Mouse (Mus musculus) heart, embryonic 15.5 days (tissue): ENCODE data around the gene Cyp1a1. TPM values are rescaled to one million over a fixed set of nuclear protein-coding genes. Genes with fewer than 3 reads are reported as not detected.

ENCODE experiments used
- ATAC-seq: fragments of 200-750 bp; cut with Nextera tagmentation; replicated peaks from 2 replicates; pipeline ENCODE4 v1.8.0; 2017; ENCODE audit warnings: low read depth, moderate TSS enrichment; ENCODE audit not compliant: insufficient number of reproducible peaks, insufficient read depth, low FRiP score
- H3K27ac ChIP-seq: fragments of 300-500 bp; sonication (generic); 2 replicates; pipeline ENCODE4 v1.5.1; 2015; ENCODE audit warnings: mild to moderate bottlenecking, inconsistent platforms
- H3K27me3 ChIP-seq: fragments of 300-500 bp; sonication (generic); 2 replicates; pipeline ENCODE4 v1.6.1; 2015; ENCODE audit warnings: inconsistent platforms
- H3K36me3 ChIP-seq: fragments of 300-500 bp; sonication (generic); 2 replicates; pipeline ENCODE4 v1.6.1; 2015; ENCODE audit warnings: mild to moderate bottlenecking, inconsistent platforms
- H3K4me1 ChIP-seq: fragments of 300-500 bp; sonication (generic); replicated peaks from 2 replicates; pipeline ENCODE4 v1.6.1; 2015; ENCODE audit warnings: inconsistent platforms
- H3K4me2 ChIP-seq: fragments of 300-500 bp; sonication (generic); 2 replicates; pipeline ENCODE4 v1.6.1; 2015; ENCODE audit warnings: inconsistent platforms, mild to moderate bottlenecking, moderate library complexity
- H3K4me3 ChIP-seq: fragments of 300-500 bp; sonication (generic); 2 replicates; pipeline ENCODE4 v1.5.1; 2015; ENCODE audit warnings: mild to moderate bottlenecking, inconsistent platforms
- H3K9ac ChIP-seq: fragments of 300-500 bp; sonication (generic); 2 replicates; pipeline ENCODE4 v1.6.1; 2015; ENCODE audit warnings: mild to moderate bottlenecking, inconsistent platforms
- H3K9me3 ChIP-seq: fragments of 300-500 bp; sonication (generic); replicated peaks from 2 replicates; pipeline ENCODE4 v1.6.1; 2016; ENCODE audit warnings: inconsistent platforms
- WGBS: fragments of 180-500 bp; shearing (Covaris S2); methylation state at CpG from one replicate; pipeline ENCODE4 v1.1.7; 2015; ENCODE audit warnings: mixed read lengths; 5-methylcytosine and 5-hydroxymethylcytosine counted together
- polyA plus RNA-seq: library from polyadenylated mRNA; unstranded; fragments of >200 nt; fragmentation: Nextera tagmentation; extraction: Ambion mirVana; gene quantifications from 2 replicates; pipeline ENCODE4 v1.2.1, GENCODE M21; 2015

Gene Cyp1a1
- polyA plus RNA-seq, 1 experiment from 2014 or later: not detected

DNA sequence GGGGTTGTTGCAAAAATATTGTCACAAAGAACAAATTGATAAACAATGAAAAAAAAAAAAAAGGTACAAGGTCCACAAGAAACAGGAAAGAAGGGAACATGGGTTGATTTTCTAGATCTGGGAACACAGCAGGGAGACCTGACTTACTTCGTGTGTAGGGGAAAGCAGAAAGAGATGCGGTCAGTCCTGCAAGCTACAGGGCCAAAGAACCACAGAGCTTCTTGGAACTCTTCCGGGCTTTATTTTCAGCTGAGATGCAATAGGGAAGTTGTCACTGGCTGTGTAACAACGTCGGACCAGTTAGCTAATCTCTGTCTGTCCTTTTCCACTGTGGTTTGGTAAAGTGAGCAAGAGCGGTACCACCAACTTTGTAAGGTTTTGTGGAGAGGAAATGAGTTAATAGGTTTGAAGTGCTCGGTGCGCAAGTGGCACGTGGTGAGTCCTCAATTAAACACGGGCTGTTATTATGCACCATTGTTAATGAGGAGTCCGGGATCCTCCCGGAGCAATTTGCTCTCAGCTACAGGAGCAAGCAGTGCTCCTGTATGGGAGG lies 41.1 kb upstream of the Cyp1a1 start:
- Histone ChIP-seq H3K27me3 (no peaks in the 10 kb centered on the region), H3K36me3 (no peaks in the 10 kb centered on the region), H3K4me2 (no peak overlapping the region), H3K4me1 (peaks cover 36% of the 10 kb centered on the region), H3K4me3 (no peak overlapping the region), H3K27ac (peak overlapping the region; percentile 24; the same call in 1 of the 2 replicates), H3K9ac (no peak overlapping the region), H3K9me3 (no peaks in the 10 kb centered on the region)
- ATAC-seq: no peak
- 71% methylated on average over 12 of the region's 12 CpGs for WGBS

GRCm38 (mm10) chr9:57647286-57648108 lies 40.2 kb upstream of the Cyp1a1 start:
- ATAC-seq: no peak
- H3K36me3 ChIP-seq: no peaks in the 10 kb centered on the region
- peaks cover 30% of the 10 kb centered on the region for H3K4me1 ChIP-seq
- peak overlapping the region; percentile 24; the same call in 1 of the 2 replicates for H3K27ac ChIP-seq
- H3K9ac ChIP-seq: no peak overlapping the region
- no peak overlapping the region for H3K4me2 ChIP-seq
- 58% methylated on average over 4 of the region's 4 CpGs for WGBS
- H3K4me3 ChIP-seq: no peak overlapping the region
- H3K27me3 ChIP-seq: no peaks in the 10 kb centered on the region
- no peaks in the 10 kb centered on the region for H3K9me3 ChIP-seq

DNA sequence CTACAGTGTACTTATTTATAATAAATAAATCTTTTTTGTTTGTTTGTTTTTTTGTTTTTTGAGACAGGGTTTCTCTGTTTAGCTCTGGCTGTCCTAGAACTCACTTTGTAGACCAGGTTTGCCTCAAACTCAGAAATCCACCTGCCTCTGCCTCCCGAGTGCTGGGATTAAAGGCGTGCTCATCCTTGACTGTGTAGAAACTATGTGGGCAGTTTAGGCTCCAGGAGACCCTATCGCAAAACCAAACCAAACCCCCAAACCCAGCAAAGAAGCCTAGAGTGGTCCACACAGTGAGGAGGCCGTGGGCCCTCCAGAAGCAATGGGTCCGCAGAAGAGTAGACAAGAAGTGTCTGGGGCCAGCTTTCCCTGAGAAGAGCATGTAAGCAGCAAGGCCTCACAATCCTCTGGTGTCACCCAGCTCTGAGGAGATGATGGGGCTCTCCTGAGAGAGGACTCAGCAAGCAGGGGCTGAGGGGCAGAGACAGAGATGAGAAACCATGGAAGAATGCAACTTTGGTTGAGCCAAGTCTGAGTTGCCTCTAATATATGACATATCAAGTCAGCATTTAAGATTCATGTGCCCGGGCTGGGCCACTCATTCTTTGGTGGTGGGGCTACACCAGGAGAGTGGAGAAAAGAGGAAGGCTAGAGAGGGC lies 37.5 kb upstream of the Cyp1a1 start:
- H3K4me3 ChIP-seq: no peak overlapping the region
- peak overlapping the region; percentile 27; the same call in 1 of the 2 replicates for H3K27ac ChIP-seq
- H3K9me3 ChIP-seq: no peaks in the 10 kb centered on the region
- ATAC-seq: no peak
- WGBS: 80% methylated on average over 6 of the region's 6 CpGs
- H3K27me3 ChIP-seq: peaks cover 7% of the 10 kb centered on the region; the same call in 1 of the 2 replicates
- no peak overlapping the region for H3K9ac ChIP-seq
- H3K36me3 ChIP-seq: no peaks in the 10 kb centered on the region
- peaks cover 11% of the 10 kb centered on the region; the same call in 1 of the 2 replicates for H3K4me1 ChIP-seq
- H3K4me2 ChIP-seq: no peak overlapping the region

DNA sequence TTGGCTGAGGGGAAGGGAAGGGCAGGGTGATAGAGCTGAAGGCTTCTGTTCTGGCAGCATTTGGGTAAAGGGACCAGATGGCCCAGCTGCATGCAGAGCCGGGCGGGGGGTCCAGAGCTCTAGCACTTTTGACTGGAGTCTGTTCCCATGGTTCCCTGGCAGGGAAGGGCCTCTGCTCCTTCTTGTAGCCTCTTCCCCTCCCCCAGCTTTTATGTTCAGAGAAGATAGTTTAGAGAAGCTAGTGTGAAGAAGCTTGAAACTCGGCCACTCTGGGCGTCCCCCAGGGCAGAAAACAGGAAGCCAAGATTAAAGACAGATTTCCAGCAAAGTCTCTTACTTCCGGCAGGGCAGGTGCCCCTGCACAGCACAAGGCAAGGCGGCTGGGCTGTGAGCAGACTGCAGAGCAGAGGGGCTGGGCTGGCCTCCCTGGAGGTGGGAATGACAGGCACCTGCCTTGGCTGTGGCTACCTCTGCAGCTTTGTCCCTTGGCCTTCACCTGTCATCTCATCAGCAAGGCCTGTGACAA lies 36.9 kb upstream of the Cyp1a1 start:
- Histone ChIP-seq H3K4me1 (peaks cover 10% of the 10 kb centered on the region), H3K4me2 (no peak overlapping the region; the same call in 1 of the 2 replicates), H3K27ac (peak overlapping the region; percentile 27; the same call in 1 of the 2 replicates), H3K27me3 (peaks cover 7% of the 10 kb centered on the region; the same call in 1 of the 2 replicates), H3K4me3 (no peak overlapping the region), H3K36me3 (no peaks in the 10 kb centered on the region), H3K9ac (no peak overlapping the region), H3K9me3 (no peaks in the 10 kb centered on the region)
- no peak for ATAC-seq
- WGBS: 32% methylated on average over 6 of the region's 6 CpGs

- H3K4me3 ChIP-seq: no peak overlapping the region
- WGBS: 75% methylated on average over 9 of the region's 9 CpGs
- no peaks in the 10 kb centered on the region for H3K36me3 ChIP-seq
- no peaks in the 10 kb centered on the region for H3K9me3 ChIP-seq
- no peak for ATAC-seq
- H3K4me1 ChIP-seq: peaks cover 12% of the 10 kb centered on the region
- peaks cover 7% of the 10 kb centered on the region; the same call in 1 of the 2 replicates for H3K27me3 ChIP-seq
- H3K27ac ChIP-seq: no peak overlapping the region
- no peak overlapping the region for H3K4me2 ChIP-seq
- no peak overlapping the region for H3K9ac ChIP-seq
Observed at GRCm38 (mm10) chr9:57652351-57652750, 35.4 kb upstream of the Cyp1a1 start.

DNA sequence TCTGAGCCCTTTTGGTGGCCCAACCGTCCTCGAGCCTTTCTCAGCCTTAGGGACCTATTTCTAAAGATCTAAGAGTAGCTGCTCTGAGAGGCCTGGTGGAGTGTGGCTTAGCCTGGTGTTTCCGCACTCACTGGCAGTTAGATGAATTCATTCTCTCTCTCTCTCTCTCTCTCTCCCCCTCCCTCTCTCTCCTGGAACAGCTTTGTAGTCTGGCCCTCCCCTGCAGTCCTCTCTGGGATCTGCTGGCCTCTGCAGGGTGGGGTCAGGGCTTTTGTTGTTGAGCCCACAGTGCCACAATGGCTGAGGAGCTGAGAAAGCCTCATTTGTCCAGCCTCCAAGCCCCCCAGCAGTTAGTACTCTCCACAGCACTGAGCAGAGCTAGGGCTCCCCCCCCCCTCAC lies 34.9 kb upstream of the Cyp1a1 start:
- peaks cover 7% of the 10 kb centered on the region; the same call in 1 of the 2 replicates for H3K27me3 ChIP-seq
- H3K27ac ChIP-seq: no peak overlapping the region
- no peak overlapping the region for H3K4me2 ChIP-seq
- H3K36me3 ChIP-seq: no peaks in the 10 kb centered on the region
- no peak overlapping the region for H3K4me3 ChIP-seq
- no peak overlapping the region for H3K9ac ChIP-seq
- peaks cover 12% of the 10 kb centered on the region for H3K4me1 ChIP-seq
- 65% methylated on average over 3 of the region's 3 CpGs for WGBS
- H3K9me3 ChIP-seq: no peaks in the 10 kb centered on the region
- no peak for ATAC-seq

DNA sequence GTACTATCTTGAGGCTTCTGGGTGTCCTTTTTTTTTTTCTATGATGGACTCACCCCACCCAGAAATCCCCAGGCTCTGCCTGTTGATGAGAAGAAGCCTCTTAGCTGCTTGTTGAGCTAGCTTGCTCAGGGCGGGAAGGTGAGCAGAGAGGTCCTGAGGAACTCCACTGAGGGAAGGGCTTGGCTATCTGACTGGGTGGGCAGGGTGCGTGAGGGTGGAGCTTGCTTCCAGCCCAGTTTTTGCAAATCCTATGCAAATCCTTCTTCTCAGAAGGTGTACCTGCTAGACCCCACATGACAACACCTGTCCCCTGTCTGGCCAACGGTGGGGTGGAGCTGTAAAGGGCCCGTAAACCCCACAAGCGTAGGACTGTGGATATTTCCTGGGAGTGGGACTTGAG lies 34.4 kb upstream of the Cyp1a1 start, which contains the start of gene Csk:
Csk (minus strand) TSS at position 349 of the 400 bp plus-strand sequence.
- Histone ChIP-seq H3K4me2 (no peak within 1 kb of the TSS), H3K9me3 (no peaks in the 10 kb centered on the region), H3K27ac (no peak within 1 kb of the TSS), H3K4me3 (no peak within 1 kb of the TSS), H3K36me3 (no peaks in the 10 kb centered on the region), H3K9ac (no peak within 1 kb of the TSS), H3K4me1 (peaks cover 12% of the 10 kb centered on the region), H3K27me3 (peaks cover 7% of the 10 kb centered on the region; the same call in 1 of the 2 replicates)
- 68% methylated on average over 5 of the region's 5 CpGs for WGBS
- ATAC-seq: no peak

- H3K4me1 ChIP-seq: peaks cover 12% of the 10 kb centered on the region
- no peak overlapping the region for H3K4me3 ChIP-seq
- no peaks in the 10 kb centered on the region for H3K36me3 ChIP-seq
- no peaks in the 10 kb centered on the region for H3K9me3 ChIP-seq
- no peak for ATAC-seq
- no peak overlapping the region for H3K27ac ChIP-seq
- H3K27me3 ChIP-seq: peaks cover 7% of the 10 kb centered on the region; the same call in 1 of the 2 replicates
- no peak overlapping the region for H3K9ac ChIP-seq
- WGBS: 95% methylated on average over 1 of the region's 1 CpGs
- H3K4me2 ChIP-seq: no peak overlapping the region
Observed at GRCm38 (mm10) chr9:57654966-57655365, 32.8 kb upstream of the Cyp1a1 start.

GRCm38 (mm10) chr9:57655749-57656148 lies 32.0 kb upstream of the Cyp1a1 start:
- 3% methylated on average over 11 of the region's 11 CpGs for WGBS
- H3K9me3 ChIP-seq: no peaks in the 10 kb centered on the region
- H3K36me3 ChIP-seq: no peaks in the 10 kb centered on the region
- peak overlapping the region; percentile 30; the same call in 1 of the 2 replicates for H3K9ac ChIP-seq
- peak overlapping the region; percentile 20; the same call in 1 of the 2 replicates for H3K4me3 ChIP-seq
- H3K27ac ChIP-seq: no peak overlapping the region
- peaks cover 7% of the 10 kb centered on the region; the same call in 1 of the 2 replicates for H3K27me3 ChIP-seq
- H3K4me2 ChIP-seq: peak overlapping the region; percentile 59
- peaks cover 11% of the 10 kb centered on the region for H3K4me1 ChIP-seq
- ATAC-seq: peak; percentile 74; the same call in 1 of the 2 replicates

- Histone ChIP-seq H3K4me1 (peaks cover 7% of the 10 kb centered on the region), H3K36me3 (no peaks in the 10 kb centered on the region), H3K9me3 (no peaks in the 10 kb centered on the region), H3K27me3 (peaks cover 7% of the 10 kb centered on the region; the same call in 1 of the 2 replicates), H3K27ac (no peak overlapping the region), H3K4me2 (no peak overlapping the region), H3K9ac (no peak overlapping the region), H3K4me3 (no peak overlapping the region)
- no peak for ATAC-seq
- WGBS: 77% methylated on average over 19 of the region's 19 CpGs
Observed at GRCm38 (mm10) chr9:57656631-57657350, 30.9 kb upstream of the Cyp1a1 start.
